ENCODE assay signal across 25 mouse cellular contexts in the genomic region with DNA sequence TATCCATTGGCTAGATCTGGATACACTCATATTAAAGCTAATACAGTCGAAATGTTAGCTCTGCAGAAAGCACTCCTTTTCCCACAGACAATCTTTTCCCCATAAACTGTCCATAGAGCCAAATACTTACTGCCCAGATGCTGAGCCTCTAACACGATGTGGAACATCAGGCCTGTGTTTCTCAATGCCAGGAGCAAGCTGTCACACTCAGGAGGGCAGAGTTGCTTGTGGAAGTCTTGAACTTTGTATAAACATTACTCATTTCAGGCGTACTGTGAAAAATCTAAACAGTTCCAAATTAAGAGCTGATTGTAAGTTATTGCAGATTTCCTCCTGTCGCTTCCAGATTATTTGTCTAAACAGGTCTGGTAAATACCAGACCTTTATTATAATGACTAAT.
A peak's percentile ranks its signal among the peaks of the same experiment; 100 is the strongest.
DNase-seq lines count a peak whose midpoint lies in the region; ATAC-seq and TF ChIP-seq lines count a peak whose summit lies in the region.
"Had no signal": no experiment of that assay in that cellular context is flagged by ENCODE, and none has a peak within 500 bp of the region (broad histone marks: within the 10 kb centered on the region; RNA-seq: fewer than 3 reads in every experiment).

No protein-coding gene starts in this region.

- no peak overlapping the region for H3K9ac ChIP-seq in lung, embryonic 15.5 days
- H3K9ac ChIP-seq in lung, postnatal 0 days (replicated peaks; ENCODE audit: low read depth), result no peak overlapping the region
- no peak overlapping the region for H3K9ac ChIP-seq in midbrain, embryonic 11.5 days (ENCODE audit: low read length)
- H3K9ac ChIP-seq: embryonic facial prominence, embryonic 13.5 days; embryonic facial prominence, embryonic 15.5 days; forebrain, embryonic 12.5 days had no signal

- DNase-seq in lung, postnatal 4 days, result no peak
- peak; percentile 6 for DNase-seq in lung, postnatal 0 days (ENCODE audit: low spot score)
- no peak for DNase-seq in lung, postnatal 25 days (ENCODE audit: low spot score)
- DNase-seq in midbrain, embryonic 11.5 days (ENCODE audit: low spot score, missing footprints), result peak; percentile 31
- no peak for DNase-seq in midbrain, embryonic 10.5 days (ENCODE audit: low spot score)
- DNase-seq in lung, postnatal 36 days, result peak; percentile 3
- DNase-seq: adrenal gland, adult 8-10 months; adrenal gland, postnatal 14 days; adrenal gland, postnatal 36 days; cerebellum, adult 11 months; cerebellum, adult 18-20 months; cerebellum, adult 8-10 months; cerebellum, adult 9-11 months; cerebellum, postnatal 14 days; cerebellum, postnatal 36 days; embryo, embryonic 11 days had no signal

- H3K9me3 ChIP-seq in lung, embryonic 15.5 days, result no peaks in the 10 kb centered on the region
- no peaks in the 10 kb centered on the region for H3K9me3 ChIP-seq in lung, postnatal 0 days (ENCODE audit: low read length)
- no peaks in the 10 kb centered on the region for H3K9me3 ChIP-seq in midbrain, embryonic 11.5 days (ENCODE audit: control insufficient read depth, low read length)
- no peaks in the 10 kb centered on the region for H3K9me3 ChIP-seq in midbrain, embryonic 10.5 days (replicated peaks)
- H3K9me3 ChIP-seq: embryonic facial prominence, embryonic 13.5 days; embryonic facial prominence, embryonic 15.5 days; forebrain, embryonic 10.5 days; forebrain, embryonic 12.5 days had no signal

- H3K27me3 ChIP-seq in lung, embryonic 15.5 days, result no peaks in the 10 kb centered on the region
- H3K27me3 ChIP-seq in lung, postnatal 0 days (replicated peaks; ENCODE audit: insufficient read depth, low read length), result no peaks in the 10 kb centered on the region
- H3K27me3 ChIP-seq in midbrain, embryonic 11.5 days (ENCODE audit: control insufficient read depth, insufficient read depth, low read length), result no peaks in the 10 kb centered on the region
- no peaks in the 10 kb centered on the region for H3K27me3 ChIP-seq in midbrain, embryonic 10.5 days (ENCODE audit: low read depth, poor library complexity, severe bottlenecking)
- H3K27me3 ChIP-seq: embryonic facial prominence, embryonic 13.5 days; embryonic facial prominence, embryonic 15.5 days; forebrain, embryonic 12.5 days had no signal

- no peak for TF ChIP-seq CTCF in lung, postnatal 0 days (IDR thresholded peaks at IDR 0.05)

- WGBS in lung, embryonic 15.5 days, result 22% methylated on average over 4 of the region's 4 CpGs
- 26% methylated on average over 4 of the region's 4 CpGs for WGBS in lung, postnatal 0 days
- 78% methylated on average over 4 of the region's 4 CpGs for WGBS in midbrain, embryonic 11.5 days
- 81% methylated on average over 4 of the region's 4 CpGs for WGBS in midbrain, embryonic 10.5 days

- no peaks in the 10 kb centered on the region for H3K36me3 ChIP-seq in lung, embryonic 15.5 days
- H3K36me3 ChIP-seq in lung, postnatal 0 days (ENCODE audit: insufficient read depth, low read length), result no peaks in the 10 kb centered on the region
- H3K36me3 ChIP-seq in midbrain, embryonic 11.5 days (ENCODE audit: control insufficient read depth, insufficient read depth, low read length), result no peaks in the 10 kb centered on the region
- H3K36me3 ChIP-seq in midbrain, embryonic 10.5 days, result no peaks in the 10 kb centered on the region
- H3K36me3 ChIP-seq: embryonic facial prominence, embryonic 13.5 days; embryonic facial prominence, embryonic 15.5 days; forebrain, embryonic 10.5 days; forebrain, embryonic 12.5 days had no signal

- ATAC-seq in lung, embryonic 15.5 days (ENCODE audit: borderline replicate concordance, extremely low read depth, low FRiP score, low TSS enrichment), result peak; percentile 52; the same call in 1 of the 2 replicates
- no peak for ATAC-seq in lung, postnatal 0 days
- no peak for ATAC-seq in midbrain, embryonic 11.5 days (ENCODE audit: low FRiP score)
- no peak for ATAC-seq in cerebellum, adult (ENCODE audit: insufficient number of reproducible peaks, low FRiP score, low TSS enrichment)
- ATAC-seq: forebrain, embryonic 14.5 days; forebrain, embryonic 16.5 days had no signal

- no peak overlapping the region for H3K4me3 ChIP-seq in lung, embryonic 15.5 days
- H3K4me3 ChIP-seq in lung, postnatal 0 days (ENCODE audit: low read depth, low read length), result no peak overlapping the region
- no peak overlapping the region for H3K4me3 ChIP-seq in midbrain, embryonic 11.5 days (ENCODE audit: low read depth, low read length)
- no peak overlapping the region for H3K4me3 ChIP-seq in midbrain, embryonic 10.5 days
- H3K4me3 ChIP-seq: embryonic facial prominence, embryonic 13.5 days; embryonic facial prominence, embryonic 15.5 days; erythroblast, embryonic 14.5 days; forebrain, embryonic 10.5 days; forebrain, embryonic 12.5 days had no signal

- no peak for TF ChIP-seq EP300 in lung, postnatal 0 days (IDR thresholded peaks at IDR 0.05)

- no peaks in the 10 kb centered on the region for H3K4me1 ChIP-seq in lung, embryonic 15.5 days
- no peaks in the 10 kb centered on the region for H3K4me1 ChIP-seq in lung, postnatal 0 days (ENCODE audit: insufficient read depth, low read depth, low read length)
- no peaks in the 10 kb centered on the region for H3K4me1 ChIP-seq in midbrain, embryonic 11.5 days (ENCODE audit: control insufficient read depth, insufficient read depth, low read length)
- no peaks in the 10 kb centered on the region for H3K4me1 ChIP-seq in midbrain, embryonic 10.5 days
- H3K4me1 ChIP-seq: embryonic facial prominence, embryonic 15.5 days; forebrain, embryonic 10.5 days; forebrain, embryonic 12.5 days had no signal

- H3K27ac ChIP-seq in lung, embryonic 15.5 days, result no peak overlapping the region
- no peak overlapping the region for H3K27ac ChIP-seq in lung, postnatal 0 days (ENCODE audit: low read length)
- no peak overlapping the region for H3K27ac ChIP-seq in midbrain, embryonic 11.5 days (ENCODE audit: low read depth, low read length)
- no peak overlapping the region for H3K27ac ChIP-seq in midbrain, embryonic 10.5 days (replicated peaks)
- H3K27ac ChIP-seq: embryonic facial prominence, embryonic 13.5 days; embryonic facial prominence, embryonic 15.5 days; forebrain, embryonic 10.5 days; forebrain, embryonic 12.5 days had no signal

- H3K4me2 ChIP-seq in lung, embryonic 15.5 days, result no peak overlapping the region
- no peak overlapping the region for H3K4me2 ChIP-seq in lung, postnatal 0 days (replicated peaks; ENCODE audit: low read depth, low read length)
- no peak overlapping the region for H3K4me2 ChIP-seq in midbrain, embryonic 11.5 days
- H3K4me2 ChIP-seq: embryonic facial prominence, embryonic 13.5 days; embryonic facial prominence, embryonic 15.5 days; forebrain, embryonic 12.5 days had no signal

Comparison
In these comparisons a context has a peak if more than half of its experiments do, and no peak if none do; other contexts are left out.
1. DNase-seq: peak in lung, postnatal 0 days (single experiment), midbrain, embryonic 11.5 days (single experiment) and lung, postnatal 36 days (single experiment); none in lung, postnatal 4 days (0 of 2), lung, postnatal 25 days (single experiment) and midbrain, embryonic 10.5 days (single experiment).